Mouse (Mus musculus) lung, embryonic 16.5 days (tissue): ENCODE results near the gene Pgap2. TPM values are rescaled to one million over a fixed set of nuclear protein-coding genes. Genes with fewer than 3 reads are reported as not detected.

Source experiments
- ATAC-seq: fragments of 200-750 bp; cut with Nextera tagmentation; 2 replicates; pipeline ENCODE4 v1.8.0; 2017; ENCODE audit warnings: low read depth, mild to moderate bottlenecking, moderate library complexity
- H3K27ac ChIP-seq: fragments of 300-500 bp; sonication (generic); 2 replicates; pipeline ENCODE4 v1.5.1; 2014; ENCODE audit warnings: mild to moderate bottlenecking, control low read depth, low read length
- H3K27me3 ChIP-seq: fragments of 300-500 bp; sonication (generic); 2 replicates; pipeline ENCODE4 v1.6.1; 2014; ENCODE audit warnings: low read depth, low read length, mixed read lengths; ENCODE audit not compliant: control insufficient read depth, insufficient read depth
- H3K36me3 ChIP-seq: fragments of 300-500 bp; sonication (generic); 2 replicates; pipeline ENCODE4 v1.6.1; 2014; ENCODE audit warnings: low read length; ENCODE audit not compliant: control insufficient read depth, insufficient read depth
- H3K4me1 ChIP-seq: fragments of 300-500 bp; sonication (generic); replicated peaks from 2 replicates; pipeline ENCODE4 v1.6.1; 2014; ENCODE audit warnings: low read length, mixed read lengths; ENCODE audit not compliant: control insufficient read depth, insufficient read depth
- H3K4me2 ChIP-seq: fragments of 300-500 bp; sonication (generic); 2 replicates; pipeline ENCODE4 v1.6.1; 2014; ENCODE audit warnings: low read depth, low read length, control low read depth
- H3K4me3 ChIP-seq: fragments of 300-500 bp; sonication (generic); 2 replicates; pipeline ENCODE4 v1.5.1; 2014; ENCODE audit warnings: mild to moderate bottlenecking, low read length, control low read depth
- H3K9ac ChIP-seq: fragments of 300-500 bp; sonication (generic); 2 replicates; pipeline ENCODE4 v1.6.1; 2014; ENCODE audit warnings: low read length, control low read depth
- H3K9me3 ChIP-seq: fragments of 300-500 bp; sonication (generic); 2 replicates; pipeline ENCODE4 v1.6.1; 2016; ENCODE audit warnings: low read length; ENCODE audit not compliant: control insufficient read depth
- WGBS: fragments of 180-500 bp; shearing (Covaris S2); extraction: QIAGEN DNeasy Blood & Tissue Kit; methylation state at CpG from one replicate; pipeline ENCODE4 v1.1.7; 2014; 5-methylcytosine and 5-hydroxymethylcytosine counted together
- polyA plus RNA-seq: library from polyadenylated mRNA; unstranded; fragments of >200 nt; fragmentation: Nextera tagmentation; extraction: Ambion mirVana; gene quantifications from 2 replicates; pipeline ENCODE4 v1.2.1, GENCODE M21; 2015

Gene Pgap2
- polyA plus RNA-seq, 1 experiment from 2014 or later: 95.1 TPM

GRCm38 (mm10) chr7:102208806-102209363 lies 1.1 kb upstream of the Pgap2 start:
- peak overlapping the region; percentile 95 for H3K4me3 ChIP-seq
- no peaks in the 10 kb centered on the region for H3K9me3 ChIP-seq
- H3K4me1 ChIP-seq: peaks cover 11% of the 10 kb centered on the region
- no peak for ATAC-seq
- 50% methylated on average over 4 of the region's 4 CpGs for WGBS
- no peaks in the 10 kb centered on the region for H3K27me3 ChIP-seq
- peak overlapping the region; percentile 90 for H3K4me2 ChIP-seq
- H3K9ac ChIP-seq: peak overlapping the region; percentile 90
- no peak overlapping the region for H3K27ac ChIP-seq
- no peaks in the 10 kb centered on the region for H3K36me3 ChIP-seq

- no peaks in the 10 kb centered on the region for H3K36me3 ChIP-seq
- H3K27ac ChIP-seq: peak overlapping the region; percentile 93
- peak overlapping the region; percentile 79 for H3K9ac ChIP-seq
- H3K4me1 ChIP-seq: peaks cover 11% of the 10 kb centered on the region
- no peaks in the 10 kb centered on the region for H3K27me3 ChIP-seq
- no peak for ATAC-seq
- WGBS: 46% methylated on average over 3 of the region's 3 CpGs
- H3K4me3 ChIP-seq: peak overlapping the region; percentile 95
- H3K4me2 ChIP-seq: peak overlapping the region; percentile 82
- no peaks in the 10 kb centered on the region for H3K9me3 ChIP-seq
Measured at GRCm38 (mm10) chr7:102211071-102211470, 1.1 kb downstream of the Pgap2 start.

- H3K4me3 ChIP-seq: no peak overlapping the region
- no peak overlapping the region for H3K9ac ChIP-seq
Measured at GRCm38 (mm10) chr7:102221899-102222298, 11.9 kb downstream of the Pgap2 start.

GRCm38 (mm10) chr7:102222336-102222735 lies 12.3 kb downstream of the Pgap2 start:
- peak overlapping the region; percentile 84 for H3K9ac ChIP-seq
- peaks cover 5% of the 10 kb centered on the region; the same call in 1 of the 2 replicates for H3K4me1 ChIP-seq
- peak overlapping the region; percentile 76 for H3K4me3 ChIP-seq
- H3K36me3 ChIP-seq: no peaks in the 10 kb centered on the region
- no peaks in the 10 kb centered on the region for H3K27me3 ChIP-seq
- H3K9me3 ChIP-seq: no peaks in the 10 kb centered on the region
- WGBS: under 1% methylated on average over 12 of the region's 13 CpGs
- peak overlapping the region; percentile 90 for H3K4me2 ChIP-seq
- peak; percentile 76 for ATAC-seq
- H3K27ac ChIP-seq: peak overlapping the region; percentile 89

More at GRCm38 (mm10) chr7:102221899-102222298, 11.9 kb downstream of the Pgap2 start:
- Histone ChIP-seq H3K36me3 (no peaks in the 10 kb centered on the region), H3K4me2 (peak overlapping the region; percentile 90), H3K27ac (peak overlapping the region; percentile 14; the same call in 1 of the 2 replicates), H3K4me1 (peaks cover 5% of the 10 kb centered on the region; the same call in 1 of the 2 replicates), H3K27me3 (no peaks in the 10 kb centered on the region), H3K9me3 (no peaks in the 10 kb centered on the region)
- ATAC-seq: 0 out of 2 replicates have a peak, but pooled peaks have one; percentile 4
- 27% methylated on average over 1 of the region's 1 CpGs for WGBS

GRCm38 (mm10) chr7:102222830-102223556 lies 13.0 kb downstream of the Pgap2 start:
- WGBS: 2% methylated on average over 31 of the region's 31 CpGs

GRCm38 (mm10) chr7:102223883-102224738 lies 14.1 kb downstream of the Pgap2 start:
- WGBS: 64% methylated on average over 5 of the region's 5 CpGs
- Histone ChIP-seq H3K9ac (no peak overlapping the region), H3K27me3 (no peaks in the 10 kb centered on the region), H3K36me3 (peaks cover 3% of the 10 kb centered on the region; the same call in 1 of the 2 replicates), H3K9me3 (no peaks in the 10 kb centered on the region), H3K4me3 (0 out of 2 replicates have a peak overlapping the region, but pooled peaks have one; percentile 76), H3K4me2 (peak overlapping the region; percentile 90), H3K27ac (peak overlapping the region; percentile 50), H3K4me1 (peaks cover 5% of the 10 kb centered on the region; the same call in 1 of the 2 replicates)
- ATAC-seq: peak; percentile 43

More at GRCm38 (mm10) chr7:102222830-102223556, 13.0 kb downstream of the Pgap2 start:
- Histone ChIP-seq H3K4me3 (peak overlapping the region; percentile 76), H3K9ac (peak overlapping the region; percentile 84), H3K36me3 (no peaks in the 10 kb centered on the region), H3K4me2 (peak overlapping the region; percentile 90), H3K27ac (peak overlapping the region; percentile 89), H3K27me3 (no peaks in the 10 kb centered on the region), H3K4me1 (peaks cover 5% of the 10 kb centered on the region; the same call in 1 of the 2 replicates), H3K9me3 (no peaks in the 10 kb centered on the region)
- ATAC-seq: peak; percentile 90

GRCm38 (mm10) chr7:102226051-102226450 lies 16.0 kb downstream of the Pgap2 start:
- no peak for ATAC-seq
- no peaks in the 10 kb centered on the region for H3K9me3 ChIP-seq
- H3K36me3 ChIP-seq: peaks cover 4% of the 10 kb centered on the region; the same call in 1 of the 2 replicates
- no peak overlapping the region for H3K4me3 ChIP-seq
- 82% methylated on average over 6 of the region's 6 CpGs for WGBS
- no peak overlapping the region for H3K4me2 ChIP-seq
- no peak overlapping the region for H3K27ac ChIP-seq
- no peak overlapping the region for H3K9ac ChIP-seq
- peaks cover 5% of the 10 kb centered on the region; the same call in 1 of the 2 replicates for H3K4me1 ChIP-seq
- no peaks in the 10 kb centered on the region for H3K27me3 ChIP-seq

- Histone ChIP-seq H3K4me1 (peaks cover 5% of the 10 kb centered on the region; the same call in 1 of the 2 replicates), H3K4me2 (no peak overlapping the region), H3K36me3 (peaks cover 4% of the 10 kb centered on the region; the same call in 1 of the 2 replicates), H3K9ac (no peak overlapping the region), H3K27me3 (no peaks in the 10 kb centered on the region), H3K9me3 (no peaks in the 10 kb centered on the region), H3K4me3 (no peak overlapping the region), H3K27ac (no peak overlapping the region)
- ATAC-seq: no peak
- WGBS: 59% methylated on average over 4 of the region's 4 CpGs
Measured at GRCm38 (mm10) chr7:102228049-102228670, 18.2 kb downstream of the Pgap2 start.
